Mouse (Mus musculus) olfactory bulb, adult 2 months (tissue): Measurements from ENCODE around the gene Ssr3. TPM values are rescaled to one million over a fixed set of nuclear protein-coding genes. Genes with fewer than 3 reads are reported as not detected.

Experiments
- H3K27ac ChIP-seq: fragments of 200-500 bp; 2 replicates; pipeline ENCODE4 v1.5.1; 2012; ENCODE audit warnings: low read depth, low read length; ENCODE audit not compliant: insufficient read depth
- H3K4me1 ChIP-seq: fragments of 200-500 bp; 2 replicates; pipeline ENCODE4 v1.6.1; 2012; ENCODE audit warnings: low read length; ENCODE audit not compliant: control insufficient read depth, insufficient read depth
- H3K4me3 ChIP-seq: fragments of 200-500 bp; 2 replicates; pipeline ENCODE4 v1.5.1; 2012; ENCODE audit warnings: mild to moderate bottlenecking, low read depth, low read length, moderate library complexity; ENCODE audit not compliant: insufficient read depth
- CTCF ChIP-seq: fragments of 200-500 bp; IDR thresholded peaks from 2 replicates; pipeline ENCODE4 v1.5.1; 2012; ENCODE audit warnings: low read depth, mild to moderate bottlenecking, low read length, moderate library complexity; ENCODE audit not compliant: insufficient read depth
- POLR2A ChIP-seq: fragments of 200-500 bp; IDR thresholded peaks from 2 replicates; pipeline ENCODE4 v1.6.1; 2012; ENCODE audit warnings: mild to moderate bottlenecking, low read depth, low read length, moderate library complexity; ENCODE audit not compliant: insufficient read depth
- WGBS: fragments of 180-500 bp; shearing (Covaris S2); methylation state at CpG from one replicate; pipeline ENCODE4 v1.1.7; 2018; 5-methylcytosine and 5-hydroxymethylcytosine counted together
- polyA plus RNA-seq: library from polyadenylated mRNA; stranded (reverse); fragments of >200 nt; gene quantifications from 2 replicates; pipeline ENCODE4 v1.2.4, GENCODE M21; 2012; ENCODE audit warnings: low replicate concordance; ENCODE audit not compliant: missing spikeins, insufficient read depth, insufficient read length

The Ssr3 gene
- polyA plus RNA-seq, 1 experiment: 294 TPM

GRCm38 (mm10) chr3:65360163-65360969, 32.1 kb downstream of the Ssr3 start:
- H3K4me3 ChIP-seq: no peak overlapping the region
- WGBS: 77% methylated on average over 8 of the region's 8 CpGs
- no peak for TF ChIP-seq CTCF
- no peak for TF ChIP-seq POLR2A
- no peak overlapping the region for H3K27ac ChIP-seq
- peaks cover 3% of the 10 kb centered on the region; the same call in 1 of the 2 replicates for H3K4me1 ChIP-seq

DNA sequence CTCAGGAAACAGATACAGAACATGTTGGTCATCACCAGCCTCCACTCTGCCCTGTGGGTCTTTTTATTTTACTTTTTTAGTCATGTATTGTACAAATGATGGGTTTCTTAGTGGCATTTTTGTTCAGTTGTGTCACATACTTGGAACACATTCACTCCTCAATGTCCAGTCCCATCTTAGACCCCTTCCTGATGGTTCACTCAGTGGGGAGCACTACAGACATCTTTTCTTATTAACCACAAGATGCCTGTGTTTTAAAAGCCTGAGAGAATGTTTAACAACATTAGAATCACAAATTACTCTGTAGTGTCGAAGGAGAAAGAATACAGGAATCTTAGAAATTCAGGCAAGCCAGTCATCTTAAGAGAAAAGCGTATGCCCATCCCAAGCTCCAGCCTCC, 33.6 kb downstream of the Ssr3 start:
- TF ChIP-seq POLR2A (no peak), CTCF (no peak)
- Histone ChIP-seq H3K4me3 (no peak overlapping the region), H3K27ac (no peak overlapping the region), H3K4me1 (peaks cover 3% of the 10 kb centered on the region; the same call in 1 of the 2 replicates)
- 78% methylated on average over 2 of the region's 2 CpGs for WGBS

DNA sequence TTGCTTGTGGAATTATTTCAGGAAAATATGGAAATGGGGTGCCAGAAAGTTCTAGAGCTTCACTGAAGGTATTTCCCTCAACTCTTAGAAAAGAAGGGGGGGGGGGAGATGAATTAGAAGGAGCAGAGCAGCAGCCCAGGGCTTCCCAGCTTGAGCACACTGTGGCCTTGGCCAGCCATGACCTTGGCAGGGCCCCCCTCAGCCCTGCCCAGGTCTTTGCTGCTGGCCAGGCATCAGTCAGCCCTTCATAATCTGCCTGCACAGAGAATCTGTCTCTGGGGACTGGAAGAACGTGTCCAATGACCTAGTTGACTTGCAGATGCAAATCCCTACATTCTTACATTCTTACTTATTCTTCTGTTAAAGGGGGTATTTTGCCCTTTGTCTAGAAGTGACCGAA, 34.1 kb downstream of the Ssr3 start:
- no peak overlapping the region for H3K4me3 ChIP-seq
- H3K27ac ChIP-seq: no peak overlapping the region
- H3K4me1 ChIP-seq: peaks cover 3% of the 10 kb centered on the region; the same call in 1 of the 2 replicates
- 62% methylated on average over 2 of the region's 2 CpGs for WGBS
- TF ChIP-seq CTCF: no peak

- TF ChIP-seq CTCF (no peak), POLR2A (no peak)
- no peak overlapping the region for H3K27ac ChIP-seq
- no peak overlapping the region for H3K4me3 ChIP-seq
- peaks cover 7% of the 10 kb centered on the region for H3K4me1 ChIP-seq
- WGBS: 80% methylated on average over 6 of the region's 6 CpGs
Observed at GRCm38 (mm10) chr3:65355479-65355878, 36.9 kb downstream of the Ssr3 start.

- H3K4me1 ChIP-seq: peaks cover 7% of the 10 kb centered on the region
- 75% methylated on average over 10 of the region's 10 CpGs for WGBS
- no peak overlapping the region for H3K4me3 ChIP-seq
- H3K27ac ChIP-seq: no peak overlapping the region
- TF ChIP-seq POLR2A (no peak), CTCF (no peak)
Observed at GRCm38 (mm10) chr3:65353263-65354037, 39.0 kb downstream of the Ssr3 start.

DNA sequence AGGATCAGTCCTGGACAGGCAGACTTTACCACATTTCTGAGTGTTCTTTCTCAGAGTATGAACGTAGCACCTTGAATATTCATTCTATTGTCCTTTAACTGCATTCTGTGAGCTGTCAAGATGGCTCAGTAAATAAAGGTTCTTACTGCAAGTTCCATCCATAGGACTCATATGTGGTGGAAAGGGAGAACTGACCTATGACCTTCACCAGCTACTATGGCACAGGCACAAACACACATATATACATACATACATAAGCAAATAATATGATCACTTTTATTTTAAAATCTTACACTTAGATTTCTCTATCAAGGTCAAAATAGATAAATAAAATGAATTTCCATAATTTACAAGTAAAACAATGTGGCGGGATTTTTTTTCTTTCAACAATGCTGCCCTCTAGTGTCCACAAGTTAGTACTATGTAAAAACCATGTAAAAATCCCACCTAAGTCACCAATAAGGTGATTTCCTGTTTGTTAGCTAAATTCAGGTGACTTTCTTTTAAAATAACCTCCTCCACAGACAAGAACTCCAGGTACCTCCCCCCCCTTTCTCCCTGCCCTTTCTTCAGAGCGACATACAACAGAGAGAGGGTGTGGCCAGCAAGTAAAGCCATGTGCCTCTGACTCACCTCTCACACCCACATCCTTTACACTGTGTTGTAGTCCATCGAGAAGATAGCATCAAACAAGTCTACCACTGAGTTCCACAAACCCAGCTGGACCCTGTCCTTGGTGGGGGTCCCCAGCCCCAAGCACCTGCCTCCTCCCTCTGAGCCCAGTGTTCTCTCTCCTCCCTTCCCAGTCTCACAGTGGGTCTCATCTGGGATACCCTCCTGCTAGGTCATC, 39.9 kb downstream of the Ssr3 start:
- H3K4me1 ChIP-seq: peaks cover 4% of the 10 kb centered on the region
- WGBS: 35% methylated on average over 4 of the region's 4 CpGs
- H3K4me3 ChIP-seq: no peak overlapping the region
- TF ChIP-seq CTCF (no peak), POLR2A (no peak)
- H3K27ac ChIP-seq: no peak overlapping the region

- TF ChIP-seq CTCF (no peak), POLR2A (no peak)
- no peak overlapping the region for H3K4me3 ChIP-seq
- H3K4me1 ChIP-seq: no peaks in the 10 kb centered on the region
- no peak overlapping the region for H3K27ac ChIP-seq
- WGBS: 42% methylated on average over 1 of the region's 1 CpGs
Observed at GRCm38 (mm10) chr3:65346176-65346575, 46.2 kb downstream of the Ssr3 start.

DNA sequence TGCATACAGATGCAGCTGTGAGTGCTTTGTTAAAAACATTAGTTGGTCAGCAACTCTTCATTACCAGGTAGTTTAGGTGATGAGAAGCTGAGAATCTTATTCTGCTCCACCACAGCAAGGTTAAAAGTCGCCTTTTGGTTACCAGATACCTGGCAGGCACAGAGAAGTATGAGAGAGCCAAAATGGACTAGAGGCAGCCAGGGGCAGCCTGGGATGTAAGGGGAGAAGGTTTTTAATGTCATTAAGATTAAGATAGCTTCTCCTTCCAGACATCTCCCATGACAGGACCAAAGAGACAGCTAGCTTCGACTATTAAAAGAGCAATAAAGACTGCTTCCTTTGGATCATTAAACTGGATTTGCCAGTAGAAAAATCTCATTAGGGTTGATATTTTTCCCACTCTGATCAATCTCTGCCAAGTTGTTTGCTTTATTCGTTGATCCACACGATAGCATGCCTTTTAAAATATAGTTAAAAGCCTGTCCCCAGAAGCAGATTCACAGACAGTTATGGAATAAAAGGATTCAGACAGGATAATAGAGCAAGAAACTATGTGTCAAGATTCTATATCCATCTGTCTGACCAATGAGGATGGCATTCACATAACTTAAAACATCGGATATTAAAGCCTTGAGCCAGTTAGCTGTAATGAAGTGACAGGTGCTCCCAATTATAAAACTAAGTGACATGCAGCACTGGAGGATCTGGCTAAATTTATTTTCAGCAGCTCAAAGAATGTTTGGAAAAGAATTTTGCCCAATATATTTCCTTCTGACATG, 52.1 kb downstream of the Ssr3 start:
- Histone ChIP-seq H3K4me3 (no peak overlapping the region), H3K27ac (no peak overlapping the region), H3K4me1 (no peaks in the 10 kb centered on the region)
- TF ChIP-seq POLR2A (no peak), CTCF (no peak)
- WGBS: 85% methylated on average over 5 of the region's 5 CpGs
